Mouse (Mus musculus): ENCODE data around the gene Taf9.

The Taf9 gene

DNA sequence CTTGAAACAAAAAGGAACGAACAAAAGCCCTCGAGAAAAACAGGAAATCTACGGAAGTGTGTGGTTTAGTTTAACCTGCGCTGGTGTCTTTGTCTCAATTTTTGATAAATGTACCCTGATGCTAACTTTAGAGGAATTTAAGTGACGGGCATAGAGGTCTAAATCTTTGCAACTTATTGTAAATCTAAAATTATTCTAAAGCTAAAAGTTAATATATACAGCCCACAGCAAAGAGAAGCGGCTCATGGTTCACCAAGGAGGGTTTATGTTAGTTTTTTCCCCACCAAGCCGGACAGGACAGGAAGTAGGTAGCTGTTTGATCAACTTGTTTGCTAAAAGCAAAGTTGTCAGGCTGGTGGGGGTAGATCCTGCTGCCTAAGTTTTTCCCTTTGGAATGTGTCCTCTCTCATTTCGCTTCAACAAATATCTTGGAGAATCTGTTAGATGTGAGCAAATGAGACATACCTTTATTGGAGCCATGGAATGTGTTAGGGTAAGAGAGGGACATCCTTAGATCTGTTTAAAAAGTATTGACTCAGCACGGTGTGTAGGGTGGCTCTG is 18.9 kb downstream of the Taf9 start:
- DNase-seq (ENCODE audit: low read depth), result no peak

DNA sequence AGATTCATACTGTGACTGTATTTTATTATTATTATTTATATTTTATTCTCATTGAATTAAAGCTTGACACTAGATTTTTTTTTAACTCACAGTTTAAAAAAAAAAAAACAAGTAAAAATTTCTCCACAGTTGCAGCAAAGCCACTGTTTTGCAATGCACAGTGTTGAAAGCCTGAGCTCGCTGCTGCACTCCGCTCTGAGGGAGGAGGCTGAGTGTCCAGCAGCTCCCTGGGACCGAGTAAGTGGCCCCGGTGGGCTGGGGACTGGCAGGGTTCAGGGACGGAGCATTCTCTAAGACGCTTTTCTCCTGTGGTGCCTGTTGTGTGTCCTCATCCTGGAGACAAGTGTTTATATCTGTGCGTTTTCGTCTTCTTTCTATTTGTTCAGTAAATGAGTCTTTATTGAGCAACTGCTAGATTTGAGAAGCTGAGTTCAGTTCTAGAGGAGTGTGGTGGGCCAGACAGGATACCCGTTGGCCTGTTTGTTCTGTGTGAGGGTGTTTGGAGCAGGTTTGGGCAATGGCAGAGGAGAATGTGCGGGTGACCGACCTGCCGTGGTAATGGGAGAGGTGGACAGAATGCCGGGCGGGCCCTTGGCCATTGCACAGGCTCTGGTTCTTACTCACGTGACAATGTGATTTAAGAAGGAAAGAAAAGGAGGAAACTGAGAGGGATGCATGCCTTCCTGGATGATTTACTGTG is 24.7 kb downstream of the Taf9 start:
- no peak for DNase-seq (ENCODE audit: low read depth)

DNA sequence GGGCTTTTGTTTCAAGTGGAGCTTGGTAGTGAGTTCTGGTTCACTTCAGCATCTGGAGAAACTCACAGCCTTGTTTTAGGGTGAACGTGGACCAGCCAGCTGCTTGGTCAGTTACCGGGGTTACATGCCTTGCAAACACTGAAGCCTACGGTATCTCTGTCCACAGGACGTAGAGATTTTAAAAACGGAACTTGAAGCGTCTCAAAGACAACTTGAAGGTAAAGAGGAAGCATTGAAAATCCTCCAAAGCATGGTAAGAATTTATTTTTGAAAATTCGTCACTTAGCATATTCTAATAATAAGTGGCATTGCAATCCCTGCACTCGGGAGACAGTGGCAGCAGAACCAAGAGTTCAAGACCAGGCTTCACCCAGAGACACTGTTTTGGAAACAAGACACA is 30.2 kb downstream of the Taf9 start:
- DNase-seq (ENCODE audit: low read depth), result no peak

DNA sequence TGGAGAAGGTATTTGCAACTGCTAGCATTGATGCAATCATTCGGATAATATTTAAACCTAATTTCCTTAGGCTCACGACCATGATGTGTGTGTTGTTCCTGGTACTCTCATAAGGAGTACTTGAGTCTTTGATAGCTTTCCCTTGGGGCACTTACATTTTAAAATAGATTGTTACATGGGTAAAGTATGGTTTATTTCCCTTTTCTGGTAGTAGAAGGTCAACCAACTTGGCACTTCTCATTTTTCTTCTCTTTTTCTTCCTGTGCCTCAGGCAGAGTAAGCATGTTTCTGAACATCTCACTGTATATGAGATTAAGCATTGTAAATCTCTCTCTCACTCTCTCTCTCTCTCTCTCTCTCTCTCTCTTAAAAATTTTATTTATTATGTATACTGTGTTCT is 31.5 kb downstream of the Taf9 start:
- DNase-seq (ENCODE audit: low read depth), result no peak

DNA sequence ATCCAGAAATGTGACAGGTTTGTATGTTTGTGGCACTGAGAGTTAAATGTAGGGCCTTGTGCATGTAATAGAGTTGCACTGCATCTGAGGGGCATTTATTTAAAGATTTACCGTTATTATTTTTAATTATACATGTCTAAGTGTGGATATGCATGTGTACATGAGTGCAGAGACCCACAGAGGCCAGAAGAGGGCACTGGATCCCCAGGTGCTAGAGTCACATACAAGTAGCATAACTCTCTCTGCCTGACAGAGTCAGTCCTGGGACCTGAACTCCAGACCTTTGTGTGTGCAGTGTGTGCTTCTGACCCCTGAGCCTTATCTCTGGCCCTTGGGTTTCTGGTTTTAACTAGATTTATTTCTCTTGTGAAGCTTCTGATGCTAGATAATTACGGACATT is 33.0 kb downstream of the Taf9 start:
- no peak for DNase-seq (ENCODE audit: low read depth)

DNA sequence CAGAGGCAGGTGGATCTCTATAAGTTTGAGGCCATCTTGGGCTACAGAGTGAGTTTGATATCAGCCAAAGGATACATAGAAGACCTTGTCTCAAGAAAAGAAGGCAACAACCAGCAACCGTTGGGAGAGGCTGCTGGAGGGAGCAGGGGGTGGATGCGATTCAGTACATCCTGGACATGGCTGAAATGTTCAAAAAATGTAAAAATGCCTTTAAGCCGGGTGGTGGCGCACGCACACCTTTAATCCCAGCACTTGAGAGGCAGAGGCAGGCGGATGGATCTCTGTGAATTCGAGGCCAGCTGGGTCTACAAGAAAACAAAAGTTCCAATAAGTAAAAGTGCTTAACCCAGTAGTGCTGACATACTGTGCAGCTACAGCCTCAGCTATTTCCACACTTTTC is 36.1 kb downstream of the Taf9 start:
- no peak for DNase-seq (ENCODE audit: low read depth)

DNA sequence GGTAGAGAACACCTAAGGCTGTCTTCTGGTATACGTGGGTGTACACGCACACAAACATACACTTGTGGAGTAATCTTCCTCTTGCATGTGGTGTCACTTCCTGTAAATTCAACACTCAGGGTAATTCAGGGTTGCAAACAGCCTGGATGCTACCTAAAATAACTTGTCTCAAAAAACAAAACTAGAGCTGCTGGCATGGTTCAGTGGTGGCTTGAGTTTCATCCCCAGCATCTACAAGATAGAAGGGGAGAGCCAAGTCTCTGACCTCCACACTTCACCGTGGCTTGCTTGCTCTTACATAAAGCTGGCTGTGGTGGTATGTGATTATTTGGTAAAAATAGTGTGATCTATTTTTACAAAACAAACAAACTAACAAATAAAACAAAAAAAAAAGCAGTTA is 46.2 kb downstream of the Taf9 start:
- DNase-seq (ENCODE audit: low read depth), result no peak

DNA sequence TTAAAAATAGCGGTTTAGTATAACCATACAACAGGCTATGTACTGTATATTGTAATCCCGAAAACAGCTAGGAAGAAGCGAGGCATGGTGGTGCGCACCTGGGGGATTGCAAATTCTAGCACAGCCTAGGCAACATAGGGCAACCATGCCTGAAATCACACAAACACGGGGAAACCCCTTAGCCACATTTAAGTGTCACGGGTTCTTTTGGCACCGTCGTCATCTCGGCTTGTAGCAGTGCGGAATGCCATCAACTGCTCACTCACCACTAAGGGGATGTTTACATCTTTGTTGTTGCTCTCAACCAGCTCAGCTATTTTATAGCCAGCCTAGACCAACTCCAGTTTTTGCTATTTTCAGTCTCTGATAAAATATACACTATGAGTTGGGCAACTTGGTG is 47.5 kb downstream of the Taf9 start:
- no peak for DNase-seq (ENCODE audit: low read depth)

DNA sequence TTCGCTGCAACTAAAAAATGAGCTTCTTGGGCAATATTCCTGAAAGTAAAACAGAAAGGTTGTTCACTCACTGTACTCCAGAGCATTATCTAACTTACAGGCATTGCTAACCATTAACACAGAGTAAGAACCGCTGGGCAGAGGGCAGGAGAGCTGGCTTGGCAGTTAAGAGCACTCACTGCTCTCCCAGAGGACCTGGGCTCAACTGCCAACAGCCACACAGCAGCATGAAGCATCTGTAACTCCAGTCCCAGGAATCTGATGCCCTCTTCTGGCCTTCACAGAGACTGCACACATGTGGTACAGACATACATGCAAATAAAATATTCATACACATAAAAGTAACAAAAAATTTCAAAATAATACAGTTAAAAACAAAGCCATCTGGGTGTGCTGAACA is 52.1 kb downstream of the Taf9 start:
- no peak for DNase-seq (ENCODE audit: low read depth)

All from c-Kit-positive CD71-negative TER-119-negative erythroid progenitor cells, embryonic 14.5 days (primary cell).